Mouse (Mus musculus) kidney, postnatal 4 days (tissue): ENCODE data around the gene Scnn1a.
"Not testable (repeated sequence)": the region's sequence is repeated elsewhere in the genome, so short reads cannot be mapped to it uniquely, and the experiment has no call there.

Experiments used
- DNase-seq, 2 experiments: peaks; one replicate each; pipeline ENCODE4 v3.0.0; 2021; ENCODE audit warnings: mixed read lengths in 2 of 2

Scnn1a gene

GRCm38 (mm10) chr6:125320323-125320722 lies at the start of gene Scnn1a:
Scnn1a (plus strand) TSS chr6:125320659.
- DNase-seq, result no peak

GRCm38 (mm10) chr6:125271455-125272227 lies 48.8 kb upstream of the Scnn1a start:
- DNase-seq, result peak; percentile 90 to 93

GRCm38 (mm10) chr6:125272228-125272785 lies 48.2 kb upstream of the Scnn1a start:
- no peak for DNase-seq

- peak; percentile 70 to 81 for DNase-seq
Measured at GRCm38 (mm10) chr6:125274841-125275563, 45.5 kb upstream of the Scnn1a start.

GRCm38 (mm10) chr6:125279729-125280128 lies 40.7 kb upstream of the Scnn1a start:
- DNase-seq, result no peak

- not testable (repeated sequence) for DNase-seq
Measured at GRCm38 (mm10) chr6:125282721-125283120, 37.7 kb upstream of the Scnn1a start.

GRCm38 (mm10) chr6:125284250-125284649 lies 36.2 kb upstream of the Scnn1a start:
- DNase-seq, result peak in 1 of 2 experiments; percentile 47

GRCm38 (mm10) chr6:125284751-125285150 lies 35.7 kb upstream of the Scnn1a start:
- DNase-seq, result no peak

GRCm38 (mm10) chr6:125285890-125286289 lies 34.6 kb upstream of the Scnn1a start, which contains the start of gene Tuba3a:
Tuba3a (minus strand) TSS chr6:125286042.
- DNase-seq, result no peak

- no peak for DNase-seq
Measured at GRCm38 (mm10) chr6:125286944-125287343, 33.5 kb upstream of the Scnn1a start.

- no peak for DNase-seq
Measured at GRCm38 (mm10) chr6:125288730-125289129, 31.7 kb upstream of the Scnn1a start.

- no peak for DNase-seq
Measured at GRCm38 (mm10) chr6:125291329-125291728, 29.1 kb upstream of the Scnn1a start.

- no peak for DNase-seq
Measured at GRCm38 (mm10) chr6:125292256-125292655, 28.2 kb upstream of the Scnn1a start.

GRCm38 (mm10) chr6:125294049-125294448 lies 26.4 kb upstream of the Scnn1a start:
- DNase-seq, result no peak

- DNase-seq, result no peak
Measured at GRCm38 (mm10) chr6:125297149-125297820, 23.2 kb upstream of the Scnn1a start.

- DNase-seq, result no peak
Measured at GRCm38 (mm10) chr6:125300982-125301381, 19.5 kb upstream of the Scnn1a start.

GRCm38 (mm10) chr6:125302231-125302982 lies 18.1 kb upstream of the Scnn1a start:
- peak; percentile 21 to 38 for DNase-seq

- no peak for DNase-seq
Measured at GRCm38 (mm10) chr6:125303242-125303641, 17.2 kb upstream of the Scnn1a start.

GRCm38 (mm10) chr6:125304408-125304807 lies 16.1 kb upstream of the Scnn1a start:
- DNase-seq, result not testable (repeated sequence)

- no peak for DNase-seq
Measured at GRCm38 (mm10) chr6:125305465-125305864, 15.0 kb upstream of the Scnn1a start.

- no peak for DNase-seq
Measured at GRCm38 (mm10) chr6:125307091-125307490, 13.4 kb upstream of the Scnn1a start.

GRCm38 (mm10) chr6:125308921-125309320 lies 11.5 kb upstream of the Scnn1a start:
- DNase-seq, result no peak
